ENCODE assay signal across 9 mouse cellular contexts in genomic region chr7:117622769-117623168, GRCm38 (mm10).
DNase-seq lines count a peak whose midpoint lies in the region; ATAC-seq lines count a peak whose summit lies in the region.
"Had no signal": no experiment of that assay in that cellular context is flagged by ENCODE, and none has a peak within 500 bp of the region (broad histone marks: within the 10 kb centered on the region; RNA-seq: fewer than 3 reads in every experiment).

No protein-coding gene starts in this region.

- ATAC-seq in liver, embryonic 11.5 days (replicated peaks; ENCODE audit: low FRiP score): no peak
- peak; percentile 42; the same call in 1 of the 2 replicates for ATAC-seq in common myeloid progenitor, adult 5-6 weeks (replicated peaks; ENCODE audit: low read depth, poor library complexity, severe bottlenecking)
- no peak for ATAC-seq in monocyte, adult 5-6 weeks (replicated peaks; ENCODE audit: insufficient number of reproducible peaks, low FRiP score, low TSS enrichment, poor library complexity, severe bottlenecking)

- H3K9ac ChIP-seq in liver, embryonic 11.5 days (ENCODE audit: low read depth, low read length): no peak overlapping the region
- H3K9ac ChIP-seq: hindbrain, embryonic 15.5 days had no signal

- 70% methylated on average over 2 of the region's 2 CpGs for WGBS in liver, embryonic 11.5 days

- H3K27ac ChIP-seq in liver, embryonic 11.5 days (ENCODE audit: low read depth, low read length): no peak overlapping the region
- H3K27ac ChIP-seq: hindbrain, embryonic 15.5 days had no signal

- no peaks in the 10 kb centered on the region for H3K9me3 ChIP-seq in liver, embryonic 11.5 days (ENCODE audit: control insufficient read depth, low read length)
- H3K9me3 ChIP-seq: hindbrain, embryonic 15.5 days had no signal

- H3K4me3 ChIP-seq in liver, embryonic 11.5 days (ENCODE audit: low read depth, low read length): no peak overlapping the region
- H3K4me3 ChIP-seq: hindbrain, embryonic 15.5 days had no signal

- DNase-seq in adrenal gland, adult (ENCODE audit: inconsistent age in 2 of 2, low spot score in 1 of 2): peak; percentile 30 to 78
- no peak for DNase-seq in adrenal gland, adult 8-10 months
- DNase-seq in liver: peak; percentile 12
- DNase-seq in liver, embryonic 11.5 days (ENCODE audit: low spot score): no peak
- DNase-seq in lung, postnatal 14 days: peak; percentile 57
- peak; percentile 84 for DNase-seq in thymus, postnatal 4 days

- no peaks in the 10 kb centered on the region for H3K27me3 ChIP-seq in liver, embryonic 11.5 days (replicated peaks; ENCODE audit: control insufficient read depth, insufficient read depth, low read length)
- H3K27me3 ChIP-seq: hindbrain, embryonic 15.5 days had no signal

- no peak overlapping the region for H3K4me2 ChIP-seq in liver, embryonic 11.5 days
- H3K4me2 ChIP-seq: hindbrain, embryonic 15.5 days had no signal

- no peaks in the 10 kb centered on the region for H3K4me1 ChIP-seq in liver, embryonic 11.5 days (replicated peaks; ENCODE audit: control insufficient read depth, insufficient read depth, low read length)

- H3K36me3 ChIP-seq in liver, embryonic 11.5 days (ENCODE audit: control insufficient read depth, insufficient read depth, low read length): no peaks in the 10 kb centered on the region
- H3K36me3 ChIP-seq: hindbrain, embryonic 15.5 days had no signal

Comparison
In these comparisons a context has a peak if more than half of its experiments do, and no peak if none do; other contexts are left out.
1. DNase-seq: peak in adrenal gland, adult (2 of 2), liver (single experiment), lung, postnatal 14 days (single experiment) and thymus, postnatal 4 days (single experiment); none in adrenal gland, adult 8-10 months (single experiment) and liver, embryonic 11.5 days (single experiment).